Mouse (Mus musculus) stomach, postnatal 0 days (tissue): ENCODE measurements around the gene Tspan14. TPM values are rescaled to one million over a fixed set of nuclear protein-coding genes. Genes with fewer than 3 reads are reported as not detected.

Source experiments
- ATAC-seq: fragments of 200-750 bp; cut with Nextera tagmentation; 2 replicates; pipeline ENCODE4 v1.8.0; 2017; ENCODE audit not compliant: low FRiP score, low TSS enrichment
- DNase-seq: peaks from one replicate; pipeline ENCODE4 v3.0.0-alpha.2; 2016; ENCODE audit warnings: low spot score
- H3K27ac ChIP-seq: fragments of 300-500 bp; sonication (generic); replicated peaks from 2 replicates; pipeline ENCODE4 v1.5.1; 2014; ENCODE audit warnings: mild to moderate bottlenecking, control low read depth
- H3K27me3 ChIP-seq: fragments of 300-500 bp; sonication (generic); 2 replicates; pipeline ENCODE4 v1.6.1; 2014; ENCODE audit warnings: low read length; ENCODE audit not compliant: control insufficient read depth, insufficient read depth
- H3K36me3 ChIP-seq: fragments of 300-500 bp; sonication (generic); 2 replicates; pipeline ENCODE4 v1.6.1; 2014; ENCODE audit warnings: low read length, mixed read lengths; ENCODE audit not compliant: control insufficient read depth, insufficient read depth
- H3K4me1 ChIP-seq: fragments of 300-500 bp; sonication (generic); replicated peaks from 2 replicates; pipeline ENCODE4 v1.6.1; 2014; ENCODE audit warnings: antibody characterized with exemption; ENCODE audit not compliant: control insufficient read depth, insufficient read depth
- H3K4me2 ChIP-seq: fragments of 300-500 bp; sonication (generic); replicated peaks from 2 replicates; pipeline ENCODE4 v1.6.1; 2014; ENCODE audit warnings: low read depth, mild to moderate bottlenecking, control low read depth, moderate library complexity
- H3K4me3 ChIP-seq: fragments of 300-500 bp; sonication (generic); 2 replicates; pipeline ENCODE4 v1.5.1; 2014; ENCODE audit warnings: low read depth, low read length, control low read depth
- H3K9ac ChIP-seq: fragments of 300-500 bp; sonication (generic); 2 replicates; pipeline ENCODE4 v1.6.1; 2014; ENCODE audit warnings: mild to moderate bottlenecking, low read length, control low read depth, mixed read lengths
- H3K9me3 ChIP-seq: fragments of 300-500 bp; sonication (generic); 2 replicates; pipeline ENCODE4 v1.6.1; 2016; ENCODE audit warnings: low read length; ENCODE audit not compliant: control insufficient read depth
- CTCF ChIP-seq: IDR thresholded peaks from 2 replicates; pipeline ENCODE4 v1.5.1; 2016; ENCODE audit warnings: antibody characterized with exemption, low read depth, mild to moderate bottlenecking, moderate library complexity
- EP300 ChIP-seq: optimal IDR thresholded peaks from 2 replicates; pipeline ENCODE3; 2016; ENCODE audit warnings: antibody characterized with exemption
- WGBS: fragments of 180-500 bp; shearing (Covaris S2); extraction: QIAGEN DNeasy Blood & Tissue Kit; methylation state at CpG from one replicate; pipeline ENCODE4 v1.1.7; 2014; 5-methylcytosine and 5-hydroxymethylcytosine counted together
- polyA plus RNA-seq: library from polyadenylated mRNA; unstranded; fragments of >200 nt; fragmentation: Nextera tagmentation; extraction: Ambion mirVana; gene quantifications from 2 replicates; pipeline ENCODE4 v1.2.1, GENCODE M21; 2015

Gene Tspan14
- polyA plus RNA-seq, 1 experiment from 2014 or later, result 38.8 TPM

DNA sequence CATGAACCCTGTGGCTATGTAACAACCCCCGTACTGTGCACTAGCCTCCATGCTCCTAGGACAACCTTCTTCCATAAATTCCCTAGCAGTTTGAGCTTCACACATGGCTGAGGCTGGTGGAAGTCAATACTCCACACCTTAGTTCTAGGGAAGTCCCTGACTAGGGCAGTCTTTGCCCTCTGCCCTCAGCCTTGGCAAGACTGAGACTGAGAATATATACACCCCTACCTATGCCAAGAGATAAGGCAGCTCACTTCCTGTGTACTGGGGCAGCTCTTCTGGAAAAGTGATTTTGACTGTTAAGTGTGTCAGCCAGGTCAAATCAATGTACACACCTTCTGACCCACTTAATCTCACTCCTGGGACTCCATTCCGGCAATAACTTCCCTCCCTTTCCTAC lies 39.6 kb downstream of the Tspan14 start:
- 40% methylated on average over 2 of the region's 2 CpGs for WGBS
- DNase-seq, result peak; percentile 82
- ATAC-seq, result peak; percentile 98
- no peak overlapping the region for H3K9ac ChIP-seq
- no peaks in the 10 kb centered on the region for H3K27me3 ChIP-seq
- TF ChIP-seq EP300, result no peak
- TF ChIP-seq CTCF, result no peak
- no peaks in the 10 kb centered on the region for H3K36me3 ChIP-seq
- H3K27ac ChIP-seq, result peak overlapping the region; percentile 63
- H3K4me3 ChIP-seq, result no peak overlapping the region
- peaks cover 4% of the 10 kb centered on the region for H3K4me1 ChIP-seq
- no peak overlapping the region for H3K4me2 ChIP-seq
- no peaks in the 10 kb centered on the region for H3K9me3 ChIP-seq

DNA sequence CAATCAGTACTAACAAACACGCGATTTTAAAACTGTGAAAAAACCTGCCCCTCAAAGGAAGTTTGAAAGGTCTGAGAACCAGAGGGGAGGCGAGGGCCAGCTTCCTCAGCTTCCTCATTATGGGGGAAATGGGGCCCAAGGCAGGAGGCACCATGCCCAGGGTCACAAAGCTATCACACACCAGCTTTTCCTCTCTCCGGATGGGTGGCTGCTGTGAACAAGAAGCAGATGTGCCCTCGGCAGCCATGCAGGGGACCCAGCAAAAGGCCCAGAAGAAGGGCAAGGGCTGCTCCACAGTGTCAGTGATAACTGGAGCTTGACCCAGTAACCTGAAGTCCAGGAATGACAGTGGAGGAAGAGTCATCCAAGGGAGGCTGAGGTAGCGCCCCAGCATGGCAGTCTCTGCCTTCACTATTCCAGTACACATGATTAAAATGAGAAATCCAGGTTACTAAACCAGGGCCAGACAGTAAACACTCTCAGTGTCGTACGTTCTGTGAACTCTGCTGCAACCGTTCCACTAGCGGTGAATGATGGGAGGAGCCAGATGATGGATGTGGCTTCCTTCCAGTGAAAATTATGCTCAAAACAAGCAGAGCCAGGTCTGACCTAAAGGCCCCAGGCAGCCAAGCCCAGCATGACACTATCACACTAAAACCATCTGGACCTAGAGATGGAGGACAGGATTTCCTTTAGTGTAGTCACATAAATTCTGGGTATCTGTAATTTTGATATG lies 42.1 kb downstream of the Tspan14 start:
- no peaks in the 10 kb centered on the region for H3K9me3 ChIP-seq
- no peak overlapping the region; the same call in 1 of the 2 replicates for H3K27ac ChIP-seq
- H3K4me1 ChIP-seq, result peaks cover 2% of the 10 kb centered on the region; the same call in 1 of the 2 replicates
- no peaks in the 10 kb centered on the region for H3K27me3 ChIP-seq
- ATAC-seq (no peak; the same call in 1 of the 2 replicates), DNase-seq (no peak)
- H3K9ac ChIP-seq, result no peak overlapping the region
- no peak overlapping the region for H3K4me3 ChIP-seq
- no peaks in the 10 kb centered on the region for H3K36me3 ChIP-seq
- 38% methylated on average over 10 of the region's 10 CpGs for WGBS
- no peak overlapping the region for H3K4me2 ChIP-seq
- TF ChIP-seq CTCF (no peak), EP300 (no peak)

DNA sequence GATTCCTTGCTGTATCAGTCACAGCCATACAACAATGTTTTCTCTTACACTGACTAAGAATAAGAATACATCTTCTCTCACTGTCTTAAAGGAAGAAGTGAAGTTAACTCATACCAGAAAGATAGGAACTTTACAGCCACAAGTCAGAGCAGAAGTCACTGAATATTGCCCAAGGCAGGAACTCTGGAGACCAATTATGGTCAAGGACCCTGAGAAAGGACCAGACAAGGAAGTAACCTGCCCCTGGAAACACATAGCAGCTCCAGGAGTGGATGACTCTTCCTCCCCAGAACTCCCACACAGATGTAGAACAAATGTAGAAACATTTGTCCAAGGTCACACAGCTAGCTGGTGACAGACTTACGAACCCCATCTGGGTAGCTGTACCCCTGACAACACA lies 45.4 kb downstream of the Tspan14 start:
- no peak overlapping the region for H3K4me2 ChIP-seq
- no peak overlapping the region for H3K9ac ChIP-seq
- ATAC-seq, result no peak
- H3K36me3 ChIP-seq, result no peaks in the 10 kb centered on the region
- TF ChIP-seq CTCF (no peak), EP300 (no peak)
- H3K27ac ChIP-seq, result no peak overlapping the region
- no peak overlapping the region for H3K4me3 ChIP-seq
- H3K9me3 ChIP-seq, result no peaks in the 10 kb centered on the region
- no peak for DNase-seq
- H3K4me1 ChIP-seq, result 0 out of 2 replicates have a peak, but pooled peaks cover 2% of the 10 kb centered on the region
- H3K27me3 ChIP-seq, result no peaks in the 10 kb centered on the region
- WGBS, result 100% methylated on average over 1 of the region's 1 CpGs

DNA sequence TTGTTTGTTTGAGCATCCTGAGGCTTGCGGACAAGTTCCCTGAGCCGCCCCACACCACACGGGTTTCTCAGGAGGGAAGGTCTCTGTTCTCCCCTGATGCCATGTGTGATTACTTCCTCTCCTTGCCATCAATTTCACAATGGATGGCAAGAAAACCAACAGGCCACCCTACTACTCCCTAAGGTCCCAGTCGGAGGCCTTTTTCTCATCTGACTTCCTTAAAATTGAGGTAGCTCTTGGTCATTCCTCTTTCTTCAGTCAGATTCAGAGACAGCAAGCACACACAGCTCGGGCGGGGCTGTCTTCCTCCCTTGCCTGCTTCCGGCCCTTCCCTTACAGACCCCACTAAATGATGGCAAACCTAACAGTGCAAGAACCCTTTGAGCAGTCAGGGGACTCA lies 47.1 kb downstream of the Tspan14 start:
- TF ChIP-seq CTCF (no peak), EP300 (no peak)
- Histone ChIP-seq H3K36me3 (peaks cover 6% of the 10 kb centered on the region; the same call in 1 of the 2 replicates), H3K27me3 (no peaks in the 10 kb centered on the region), H3K4me3 (no peak overlapping the region), H3K4me2 (no peak overlapping the region), H3K4me1 (peaks cover under 1% of the 10 kb centered on the region; the same call in 1 of the 2 replicates), H3K9ac (no peak overlapping the region), H3K9me3 (no peaks in the 10 kb centered on the region), H3K27ac (no peak overlapping the region)
- 81% methylated on average over 7 of the region's 7 CpGs for WGBS
- no peak for ATAC-seq
- DNase-seq, result no peak

DNA sequence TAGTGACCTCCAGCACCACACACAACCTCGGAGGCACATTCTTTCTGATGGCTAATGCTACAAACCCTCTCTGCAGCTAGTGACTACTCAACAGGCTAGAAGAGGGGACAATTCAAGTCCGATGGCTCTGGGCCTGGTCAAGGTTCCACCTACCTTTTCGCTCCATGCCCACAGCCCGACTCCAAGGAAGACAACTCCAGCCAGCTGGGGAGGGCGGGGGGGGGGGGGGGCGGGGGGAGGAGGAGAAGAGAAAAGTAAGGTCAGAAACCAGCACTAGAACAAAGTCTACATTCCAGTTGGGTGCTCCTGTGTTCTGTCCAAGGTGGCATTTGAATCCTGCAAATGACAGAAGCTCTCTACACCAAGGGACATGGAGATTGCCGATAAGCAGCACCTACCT lies 48.1 kb downstream of the Tspan14 start:
- ATAC-seq, result no peak
- H3K4me1 ChIP-seq, result no peaks in the 10 kb centered on the region; the same call in 1 of the 2 replicates
- H3K4me3 ChIP-seq, result no peak overlapping the region
- H3K36me3 ChIP-seq, result peaks cover 6% of the 10 kb centered on the region; the same call in 1 of the 2 replicates
- H3K4me2 ChIP-seq, result no peak overlapping the region
- TF ChIP-seq CTCF, result no peak
- TF ChIP-seq EP300, result no peak
- WGBS, result 78% methylated on average over 5 of the region's 7 CpGs
- H3K27ac ChIP-seq, result no peak overlapping the region; the same call in 1 of the 2 replicates
- no peak for DNase-seq
- H3K27me3 ChIP-seq, result no peaks in the 10 kb centered on the region
- no peak overlapping the region for H3K9ac ChIP-seq
- no peaks in the 10 kb centered on the region for H3K9me3 ChIP-seq

DNA sequence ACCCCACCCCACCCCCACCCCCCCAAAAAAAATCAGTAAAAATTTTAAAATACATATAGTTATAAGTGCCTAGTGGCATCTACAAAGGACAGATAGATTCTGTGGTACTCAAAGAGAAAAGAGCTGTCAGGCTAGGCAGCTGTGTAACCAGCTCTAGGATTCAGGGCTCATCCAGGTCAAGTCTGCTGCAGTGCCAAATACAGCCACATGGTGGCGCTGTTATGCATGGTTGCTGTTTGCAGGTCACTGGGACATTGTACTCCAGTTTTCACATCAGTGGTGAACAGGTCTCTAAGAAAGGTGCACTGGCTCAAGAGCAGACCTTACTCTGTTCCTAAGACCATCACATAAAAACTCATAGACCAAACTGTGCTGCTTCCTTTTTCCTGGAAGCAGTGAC lies 49.0 kb downstream of the Tspan14 start:
- peak; percentile 56 for ATAC-seq
- no peak overlapping the region for H3K27ac ChIP-seq

More for the DNA sequence above, 49.0 kb downstream of the Tspan14 start:
- Histone ChIP-seq H3K9ac (no peak overlapping the region), H3K4me2 (no peak overlapping the region), H3K36me3 (peaks cover 11% of the 10 kb centered on the region), H3K4me3 (no peak overlapping the region), H3K27me3 (no peaks in the 10 kb centered on the region), H3K9me3 (no peaks in the 10 kb centered on the region), H3K4me1 (no peaks in the 10 kb centered on the region; the same call in 1 of the 2 replicates)
- DNase-seq, result peak; percentile 92
- 0% methylated on average over 1 of the region's 1 CpGs for WGBS
- TF ChIP-seq EP300, result no peak
- TF ChIP-seq CTCF, result peak; percentile 98
